Mouse (Mus musculus) liver, embryonic 14.5 days (tissue): Measurements from ENCODE around the gene Ydjc.

Experiments
- CTCF ChIP-seq: IDR thresholded peaks from 2 replicates; pipeline ENCODE4 v1.5.1; 2016; ENCODE audit warnings: antibody characterized with exemption, low read depth, control low read depth
- EP300 ChIP-seq: IDR thresholded peaks from 2 replicates; pipeline ENCODE4 v1.6.1; 2016; ENCODE audit warnings: antibody characterized with exemption, low read depth

DNA sequence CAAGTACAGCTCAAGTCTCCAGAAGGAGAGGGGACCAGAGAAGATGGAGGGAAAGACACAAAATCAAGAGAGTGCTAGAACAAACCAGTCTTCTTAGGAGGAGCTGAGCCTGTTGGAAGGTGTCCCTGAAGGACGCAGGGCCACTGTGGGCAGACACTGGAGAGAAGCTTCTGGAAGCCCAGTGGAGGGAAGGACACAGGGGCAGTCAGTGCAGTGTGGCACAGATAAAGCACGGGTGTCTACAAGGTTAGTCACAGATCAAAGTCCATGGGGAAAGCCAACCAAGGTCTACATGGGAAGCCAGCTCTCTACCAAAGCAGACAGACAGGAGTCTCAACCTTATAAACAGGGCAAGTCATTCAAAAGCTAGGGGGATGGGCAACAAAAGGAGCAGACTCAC is 31.3 kb downstream of the Ydjc start:
- no peak for TF ChIP-seq CTCF
- no peak for TF ChIP-seq EP300
